Mouse (Mus musculus): Measurements from ENCODE around the gene Erc2.

DNA sequence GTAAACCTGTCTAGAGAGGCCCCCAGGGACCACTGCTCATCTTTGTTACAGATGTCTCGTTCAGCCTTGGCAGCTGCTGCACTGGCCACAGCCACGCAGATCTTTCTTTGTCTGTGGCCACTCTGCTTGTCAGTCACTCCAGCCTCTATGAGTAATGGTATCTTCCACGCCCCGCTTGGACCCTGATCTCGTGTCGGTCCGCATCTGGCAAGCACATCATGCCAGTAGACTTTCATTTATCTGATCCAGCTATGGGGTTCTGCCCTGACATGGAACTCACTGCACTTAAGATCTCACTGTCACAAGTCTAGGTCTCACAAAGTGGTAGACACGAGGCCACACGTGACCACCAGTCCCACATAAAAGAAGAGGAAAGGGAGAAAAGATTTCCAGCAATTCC, 777.7 kb downstream of the Erc2 start:
- TF ChIP-seq CTCF (IDR thresholded peaks at IDR 0.05; ENCODE audit: low read depth) (no peak), EP300 (IDR thresholded peaks at IDR 0.05; ENCODE audit: low read depth) (no peak)
